Mouse (Mus musculus): ENCODE results near the gene Cdc42bpb. TPM values are rescaled to one million over a fixed set of nuclear protein-coding genes. Genes with fewer than 3 reads are reported as not detected.

The Cdc42bpb gene
- polyA plus RNA-seq, 1 experiment from 2014 or later = 8.6 TPM

GRCm38 (mm10) chr12:111376826-111377331 lies 639 bp downstream of the Cdc42bpb start:
- Histone ChIP-seq H3K9ac (replicated peaks) (peak overlapping the region; percentile 87), H3K4me2 (ENCODE audit: low read depth, low read length) (peak overlapping the region; percentile 73), H3K36me3 (replicated peaks; ENCODE audit: insufficient read depth, low read length) (no peaks in the 10 kb centered on the region), H3K27me3 (ENCODE audit: insufficient read depth, low read length) (peaks cover 15% of the 10 kb centered on the region), H3K9me3 (ENCODE audit: low read length) (no peaks in the 10 kb centered on the region), H3K4me1 (ENCODE audit: insufficient read depth) (peaks cover 25% of the 10 kb centered on the region), H3K4me3 (ENCODE audit: low read depth, low read length) (peak overlapping the region; percentile 79), H3K27ac (ENCODE audit: low read depth) (peak overlapping the region; percentile 97)
- WGBS (ENCODE audit: insufficient replicate concordance) = 3% methylated on average over 44 of the region's 49 CpGs
- DNase-seq (peak; percentile 63), ATAC-seq (peak; percentile 2; the same call in 1 of the 2 replicates)
- TF ChIP-seq EP300 (IDR thresholded peaks at IDR 0.05; ENCODE audit: low read depth) = no peak
- TF ChIP-seq CTCF (IDR thresholded peaks at IDR 0.05; ENCODE audit: low read depth) = no peak

GRCm38 (mm10) chr12:111376053-111376452 lies 1.5 kb downstream of the Cdc42bpb start:
- Histone ChIP-seq H3K9me3 (ENCODE audit: low read length) (no peaks in the 10 kb centered on the region), H3K9ac (replicated peaks) (peak overlapping the region; percentile 60), H3K4me1 (ENCODE audit: insufficient read depth) (peaks cover 20% of the 10 kb centered on the region), H3K4me2 (ENCODE audit: low read depth, low read length) (peak overlapping the region; percentile 73), H3K27ac (ENCODE audit: low read depth) (peak overlapping the region; percentile 62), H3K36me3 (replicated peaks; ENCODE audit: insufficient read depth, low read length) (no peaks in the 10 kb centered on the region), H3K4me3 (ENCODE audit: low read depth, low read length) (peak overlapping the region; percentile 79), H3K27me3 (ENCODE audit: insufficient read depth, low read length) (peaks cover 15% of the 10 kb centered on the region)
- DNase-seq (no peak), ATAC-seq (no peak)
- TF ChIP-seq EP300 (IDR thresholded peaks at IDR 0.05; ENCODE audit: low read depth) (no peak), CTCF (IDR thresholded peaks at IDR 0.05; ENCODE audit: low read depth) (no peak)
- WGBS (ENCODE audit: insufficient replicate concordance) = 10% methylated on average over 6 of the region's 6 CpGs

- H3K4me1 ChIP-seq (ENCODE audit: insufficient read depth) = peaks cover 21% of the 10 kb centered on the region
- 54% methylated on average over 12 of the region's 12 CpGs for WGBS (ENCODE audit: insufficient replicate concordance)
- ATAC-seq (no peak), DNase-seq (no peak)
- H3K27me3 ChIP-seq (ENCODE audit: insufficient read depth, low read length) = peaks cover 15% of the 10 kb centered on the region
- H3K36me3 ChIP-seq (replicated peaks; ENCODE audit: insufficient read depth, low read length) = no peaks in the 10 kb centered on the region
- peak overlapping the region; percentile 73 for H3K4me2 ChIP-seq (ENCODE audit: low read depth, low read length)
- peak overlapping the region; percentile 79 for H3K4me3 ChIP-seq (ENCODE audit: low read depth, low read length)
- no peaks in the 10 kb centered on the region for H3K9me3 ChIP-seq (ENCODE audit: low read length)
- peak overlapping the region; percentile 60 for H3K9ac ChIP-seq (replicated peaks)
- peak overlapping the region; percentile 62 for H3K27ac ChIP-seq (ENCODE audit: low read depth)
- TF ChIP-seq EP300 (IDR thresholded peaks at IDR 0.05; ENCODE audit: low read depth) = no peak
- no peak for TF ChIP-seq CTCF (IDR thresholded peaks at IDR 0.05; ENCODE audit: low read depth)
Measured at GRCm38 (mm10) chr12:111375559-111375958, 2.0 kb downstream of the Cdc42bpb start.

DNA sequence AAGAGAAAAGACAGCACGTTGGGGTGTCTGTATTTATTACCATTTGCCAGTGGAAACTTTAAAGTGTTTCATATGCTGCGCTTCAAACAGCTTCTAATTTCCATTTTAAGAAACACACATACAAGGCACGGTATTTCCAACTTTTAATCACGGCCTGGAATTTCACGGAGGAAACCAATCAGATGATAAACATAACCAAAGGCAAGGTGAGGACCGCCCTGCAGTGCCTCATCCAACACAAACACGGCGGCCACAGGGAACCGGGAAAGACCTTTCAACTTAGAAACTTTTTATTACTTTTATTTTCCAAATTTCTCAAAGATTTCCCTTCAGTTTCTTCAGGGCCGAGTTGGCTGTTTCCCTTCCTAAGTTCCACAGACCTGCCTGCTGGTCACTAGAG lies 2.8 kb downstream of the Cdc42bpb start:
- 64% methylated on average over 10 of the region's 10 CpGs for WGBS (ENCODE audit: insufficient replicate concordance)
- H3K27me3 ChIP-seq (ENCODE audit: insufficient read depth, low read length) = peaks cover 15% of the 10 kb centered on the region
- H3K36me3 ChIP-seq (replicated peaks; ENCODE audit: insufficient read depth, low read length) = no peaks in the 10 kb centered on the region
- DNase-seq (no peak), ATAC-seq (no peak)
- H3K4me1 ChIP-seq (ENCODE audit: insufficient read depth) = peaks cover 21% of the 10 kb centered on the region
- peak overlapping the region; percentile 48; the same call in 1 of the 2 replicates for H3K27ac ChIP-seq (ENCODE audit: low read depth)
- TF ChIP-seq EP300 (IDR thresholded peaks at IDR 0.05; ENCODE audit: low read depth) = no peak
- no peak for TF ChIP-seq CTCF (IDR thresholded peaks at IDR 0.05; ENCODE audit: low read depth)
- H3K4me3 ChIP-seq (ENCODE audit: low read depth, low read length) = 0 out of 2 replicates have a peak overlapping the region, but pooled peaks have one; percentile 19
- H3K9ac ChIP-seq (replicated peaks) = no peak overlapping the region
- H3K4me2 ChIP-seq (ENCODE audit: low read depth, low read length) = peak overlapping the region; percentile 73
- no peaks in the 10 kb centered on the region for H3K9me3 ChIP-seq (ENCODE audit: low read length)

GRCm38 (mm10) chr12:111373411-111373810 lies 4.1 kb downstream of the Cdc42bpb start:
- H3K9ac ChIP-seq (replicated peaks) = no peak overlapping the region
- H3K27ac ChIP-seq (ENCODE audit: low read depth) = peak overlapping the region; percentile 29; the same call in 1 of the 2 replicates
- no peak for DNase-seq
- no peaks in the 10 kb centered on the region for H3K9me3 ChIP-seq (ENCODE audit: low read length)
- 57% methylated on average over 6 of the region's 6 CpGs for WGBS (ENCODE audit: insufficient replicate concordance)
- no peak for ATAC-seq
- peak overlapping the region; percentile 51 for H3K4me2 ChIP-seq (ENCODE audit: low read depth, low read length)
- H3K4me1 ChIP-seq (ENCODE audit: insufficient read depth) = peaks cover 22% of the 10 kb centered on the region
- no peaks in the 10 kb centered on the region for H3K36me3 ChIP-seq (replicated peaks; ENCODE audit: insufficient read depth, low read length)
- peaks cover 15% of the 10 kb centered on the region for H3K27me3 ChIP-seq (ENCODE audit: insufficient read depth, low read length)
- no peak overlapping the region for H3K4me3 ChIP-seq (ENCODE audit: low read depth, low read length)
- TF ChIP-seq EP300 (IDR thresholded peaks at IDR 0.05; ENCODE audit: low read depth) (no peak), CTCF (IDR thresholded peaks at IDR 0.05; ENCODE audit: low read depth) (no peak)

DNA sequence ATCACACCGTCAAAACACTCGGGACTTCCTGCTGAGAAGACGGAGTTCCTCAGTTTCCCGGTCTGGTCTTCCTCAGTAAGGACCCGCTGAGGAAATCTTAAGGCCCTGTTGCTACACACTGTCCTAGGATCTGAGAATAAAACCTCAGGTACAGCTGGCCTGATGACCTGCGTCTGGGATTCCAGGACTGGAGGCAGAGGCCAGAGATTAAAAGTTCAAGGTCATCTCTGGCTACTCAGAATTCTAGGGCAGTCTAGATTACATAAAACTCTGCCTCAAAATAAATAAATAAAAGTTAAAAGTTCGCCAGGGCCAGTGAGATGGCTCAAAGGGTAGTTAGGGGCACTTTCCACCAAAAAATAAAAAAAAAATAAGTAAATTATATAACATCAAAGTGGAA lies 5.6 kb downstream of the Cdc42bpb start:
- Histone ChIP-seq H3K36me3 (replicated peaks; ENCODE audit: insufficient read depth, low read length) (no peaks in the 10 kb centered on the region), H3K9ac (replicated peaks) (no peak overlapping the region), H3K27me3 (ENCODE audit: insufficient read depth, low read length) (peaks cover 3% of the 10 kb centered on the region), H3K27ac (ENCODE audit: low read depth) (peak overlapping the region; percentile 29; the same call in 1 of the 2 replicates), H3K4me2 (ENCODE audit: low read depth, low read length) (no peak overlapping the region), H3K4me1 (ENCODE audit: insufficient read depth) (peaks cover 34% of the 10 kb centered on the region), H3K9me3 (ENCODE audit: low read length) (no peaks in the 10 kb centered on the region), H3K4me3 (ENCODE audit: low read depth, low read length) (no peak overlapping the region)
- TF ChIP-seq CTCF (IDR thresholded peaks at IDR 0.05; ENCODE audit: low read depth) (no peak), EP300 (IDR thresholded peaks at IDR 0.05; ENCODE audit: low read depth) (no peak)
- no peak for DNase-seq
- 68% methylated on average over 7 of the region's 7 CpGs for WGBS (ENCODE audit: insufficient replicate concordance)
- no peak for ATAC-seq

All from liver, postnatal 0 days (tissue).